Mouse (Mus musculus) hindbrain, postnatal 0 days (tissue): Measurements from ENCODE around the gene Zfand5. TPM values are rescaled to one million over a fixed set of nuclear protein-coding genes. Genes with fewer than 3 reads are reported as not detected.

ENCODE experiments used
- ATAC-seq: fragments of 200-750 bp; cut with Nextera tagmentation; 2 replicates; pipeline ENCODE4 v1.8.0; 2017; ENCODE audit warnings: mild to moderate bottlenecking, moderate TSS enrichment, moderate library complexity
- DNase-seq: peaks from one replicate; pipeline ENCODE4 v3.0.0-alpha.2; 2015; ENCODE audit warnings: low spot score
- H3K27ac ChIP-seq: fragments of 300-500 bp; sonication (generic); 2 replicates; pipeline ENCODE4 v1.5.1; 2014; ENCODE audit warnings: mild to moderate bottlenecking
- H3K27me3 ChIP-seq: fragments of 300-500 bp; sonication (generic); 2 replicates; pipeline ENCODE4 v1.6.1; 2014; ENCODE audit warnings: low read length, mixed read lengths; ENCODE audit not compliant: insufficient read depth
- H3K36me3 ChIP-seq: fragments of 300-500 bp; sonication (generic); 2 replicates; pipeline ENCODE4 v1.6.1; 2014; ENCODE audit warnings: low read length, mixed read lengths; ENCODE audit not compliant: insufficient read depth
- H3K4me1 ChIP-seq: fragments of 300-500 bp; sonication (generic); 2 replicates; pipeline ENCODE4 v1.6.1; 2014; ENCODE audit warnings: antibody characterized with exemption, low read length, mixed read lengths; ENCODE audit not compliant: insufficient read depth
- H3K4me2 ChIP-seq: fragments of 300-500 bp; sonication (generic); 2 replicates; pipeline ENCODE4 v1.6.1; 2014; ENCODE audit warnings: low read depth, mild to moderate bottlenecking, low read length, moderate library complexity, mixed read lengths
- H3K4me3 ChIP-seq: fragments of 300-500 bp; sonication (generic); 2 replicates; pipeline ENCODE4 v1.5.1; 2014; ENCODE audit warnings: low read length
- H3K9ac ChIP-seq: fragments of 300-500 bp; sonication (generic); replicated peaks from 2 replicates; pipeline ENCODE4 v1.6.1; 2014; ENCODE audit warnings: mild to moderate bottlenecking, low read length, moderate library complexity, mixed read lengths
- H3K9me3 ChIP-seq: fragments of 300-500 bp; sonication (generic); 2 replicates; pipeline ENCODE4 v1.6.1; 2016; ENCODE audit warnings: low read length, mixed read lengths
- CTCF ChIP-seq: IDR thresholded peaks from 2 replicates; pipeline ENCODE4 v1.5.1; 2016; ENCODE audit warnings: antibody characterized with exemption, control low read depth, low read depth
- WGBS: fragments of 180-500 bp; shearing (Covaris S2); extraction: QIAGEN DNeasy Blood & Tissue Kit; methylation state at CpG from one replicate; pipeline ENCODE4 v1.1.7; 2014; 5-methylcytosine and 5-hydroxymethylcytosine counted together
- polyA plus RNA-seq: library from polyadenylated mRNA; unstranded; fragments of >200 nt; fragmentation: Nextera tagmentation; extraction: Ambion mirVana; gene quantifications from 2 replicates; pipeline ENCODE4 v1.2.1, GENCODE M21; 2015
- total RNA-seq: library from RNA; depleted of rRNA; stranded (reverse); fragments of >200 nt; gene quantifications from 2 replicates; pipeline ENCODE4 v1.2.3, GENCODE M21; 2014; rRNA removed

Zfand5 gene
- total and polyA plus RNA-seq, 2 experiments from 2014 or later, result 83.2 to 133 TPM

DNA sequence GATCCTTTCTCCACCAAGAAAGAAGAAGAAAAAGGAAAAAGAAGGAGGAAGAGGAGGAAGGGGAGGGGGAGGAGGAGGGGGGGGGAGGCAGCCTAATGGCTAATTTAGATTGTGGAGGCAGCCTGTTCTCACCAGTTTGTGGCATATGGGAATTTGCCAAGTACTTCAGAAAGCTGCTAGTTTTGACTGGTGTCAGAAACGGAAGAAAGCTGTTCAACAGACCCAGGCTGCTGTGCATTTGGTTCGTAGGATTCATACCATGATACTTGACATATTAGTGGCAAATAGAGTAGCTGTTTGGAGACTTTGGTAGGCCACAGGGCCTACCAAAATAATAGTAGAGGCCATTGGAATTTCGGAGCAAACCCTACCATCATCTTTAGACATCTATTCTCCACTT, 53.3 kb downstream of the Zfand5 start:
- WGBS, result 81% methylated on average over 3 of the region's 3 CpGs
- Histone ChIP-seq H3K27me3 (no peaks in the 10 kb centered on the region), H3K9me3 (no peaks in the 10 kb centered on the region), H3K4me3 (no peak overlapping the region), H3K4me2 (no peak overlapping the region), H3K9ac (no peak overlapping the region), H3K36me3 (no peaks in the 10 kb centered on the region), H3K27ac (no peak overlapping the region), H3K4me1 (no peaks in the 10 kb centered on the region)
- TF ChIP-seq CTCF, result no peak
- no peak for DNase-seq
- no peak for ATAC-seq

- Histone ChIP-seq H3K27me3 (no peaks in the 10 kb centered on the region), H3K9me3 (no peaks in the 10 kb centered on the region), H3K4me2 (no peak overlapping the region), H3K4me3 (no peak overlapping the region), H3K4me1 (no peaks in the 10 kb centered on the region), H3K36me3 (no peaks in the 10 kb centered on the region), H3K27ac (no peak overlapping the region), H3K9ac (no peak overlapping the region)
- DNase-seq (peak; percentile 46), ATAC-seq (peak; percentile 73)
- WGBS, result 46% methylated on average over 9 of the region's 9 CpGs
- TF ChIP-seq CTCF, result no peak
Measured at GRCm38 (mm10) chr19:21328951-21329350, 56.9 kb downstream of the Zfand5 start.

DNA sequence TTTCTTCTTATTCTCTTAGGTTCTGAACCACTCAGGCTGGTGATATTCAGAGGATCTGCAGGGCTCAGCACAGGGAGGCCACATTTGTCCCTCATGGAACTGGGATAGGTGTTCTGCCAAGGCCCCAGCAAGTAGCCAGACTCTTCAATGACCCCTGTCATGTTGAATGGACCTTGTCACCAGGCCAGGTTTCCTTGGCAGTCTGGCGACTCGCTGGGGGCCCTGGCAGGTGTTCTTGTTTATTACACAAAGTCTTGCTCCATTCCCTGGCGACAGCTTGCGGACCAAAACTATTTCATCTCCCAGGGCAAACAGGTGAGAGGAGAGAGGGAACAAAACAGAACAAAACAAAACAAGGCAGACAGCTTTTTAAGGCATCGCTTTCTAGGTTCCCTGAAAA, 57.7 kb downstream of the Zfand5 start:
- no peak overlapping the region for H3K4me2 ChIP-seq
- ATAC-seq, result peak; percentile 82; the same call in 1 of the 2 replicates
- H3K4me3 ChIP-seq, result no peak overlapping the region
- no peaks in the 10 kb centered on the region for H3K27me3 ChIP-seq
- no peak for TF ChIP-seq CTCF
- no peaks in the 10 kb centered on the region for H3K9me3 ChIP-seq
- DNase-seq, result peak; percentile 73
- no peaks in the 10 kb centered on the region for H3K36me3 ChIP-seq
- no peaks in the 10 kb centered on the region for H3K4me1 ChIP-seq
- 40% methylated on average over 5 of the region's 5 CpGs for WGBS
- H3K27ac ChIP-seq, result no peak overlapping the region
- no peak overlapping the region for H3K9ac ChIP-seq

GRCm38 (mm10) chr19:21330305-21331115, 58.4 kb downstream of the Zfand5 start:
- 82% methylated on average over 6 of the region's 6 CpGs for WGBS
- TF ChIP-seq CTCF, result no peak
- Histone ChIP-seq H3K27ac (no peak overlapping the region), H3K4me2 (no peak overlapping the region), H3K9me3 (no peaks in the 10 kb centered on the region), H3K36me3 (no peaks in the 10 kb centered on the region), H3K9ac (no peak overlapping the region), H3K4me3 (no peak overlapping the region), H3K4me1 (no peaks in the 10 kb centered on the region), H3K27me3 (no peaks in the 10 kb centered on the region)
- no peak for DNase-seq
- no peak for ATAC-seq

DNA sequence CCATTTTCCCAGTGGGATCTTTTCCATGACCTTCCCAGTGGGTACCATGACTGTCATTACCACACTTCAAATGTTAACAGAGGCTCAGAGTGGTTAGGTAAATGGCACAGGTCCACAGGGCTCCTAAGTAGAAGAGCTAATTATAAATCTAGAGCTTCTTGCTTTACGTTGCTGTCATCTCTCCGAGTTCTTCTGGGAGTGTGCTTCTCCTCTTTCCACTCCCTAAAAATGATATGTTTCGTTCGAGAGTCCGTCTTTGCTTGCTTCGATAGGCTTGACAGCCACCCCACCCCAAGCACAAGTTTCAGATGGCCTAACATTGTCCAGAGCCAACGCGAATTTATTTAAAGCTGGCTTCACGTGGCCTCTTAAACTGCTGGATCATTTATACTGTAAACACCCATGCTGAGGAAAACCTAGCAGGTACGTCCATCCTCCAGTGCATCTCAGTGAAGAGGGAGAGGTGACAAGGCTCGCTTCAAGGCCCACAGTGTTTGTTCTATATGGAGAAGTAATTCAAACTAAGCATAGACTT, 59.6 kb downstream of the Zfand5 start:
- H3K9me3 ChIP-seq, result no peaks in the 10 kb centered on the region
- no peaks in the 10 kb centered on the region for H3K27me3 ChIP-seq
- no peak for TF ChIP-seq CTCF
- no peaks in the 10 kb centered on the region for H3K4me1 ChIP-seq
- H3K36me3 ChIP-seq, result no peaks in the 10 kb centered on the region
- H3K4me2 ChIP-seq, result no peak overlapping the region
- no peak for ATAC-seq
- DNase-seq, result no peak
- no peak overlapping the region for H3K9ac ChIP-seq
- no peak overlapping the region for H3K27ac ChIP-seq
- no peak overlapping the region for H3K4me3 ChIP-seq
- WGBS, result 87% methylated on average over 11 of the region's 11 CpGs

Other genes starting within 250 kb of the Zfand5 start
- gene Gda, start 201.2 kb downstream of the Zfand5 start, total RNA-seq, result 2.7 and 3.3 TPM in 2 replicates
- 0.61 and 0.64 TPM in 2 replicates for gene Gda, start 201.2 kb downstream of the Zfand5 start, polyA plus RNA-seq